In genomic region chr5:144758422-144758821, GRCm38 (mm10) we compare ENCODE assay signal across 9 mouse cellular contexts. TPM values are rescaled to one million over a fixed set of nuclear protein-coding genes. Genes with fewer than 3 reads are reported as not detected.
DNase-seq lines count a peak whose midpoint lies in the region; ATAC-seq and TF ChIP-seq lines count a peak whose summit lies in the region.
"Had no signal": no experiment of that assay in that cellular context is flagged by ENCODE, and none has a peak within 500 bp of the region (broad histone marks: within the 10 kb centered on the region; RNA-seq: fewer than 3 reads in every experiment).

No protein-coding gene starts in this region.

- no peak overlapping the region for H3K4me3 ChIP-seq in hindbrain, embryonic 10.5 days
- H3K4me3 ChIP-seq in midbrain, embryonic 14.5 days (replicated peaks; ENCODE audit: low read depth, low read length): 0 out of 2 replicates have a peak overlapping the region, but pooled peaks have one; percentile 7
- no peak overlapping the region for H3K4me3 ChIP-seq in liver, embryonic 12.5 days

- TF ChIP-seq POLR2A in brain, embryonic 14.5 days (IDR thresholded peaks at IDR 0.05; ENCODE audit: borderline replicate concordance, extremely low read depth, insufficient read depth, insufficient read length, poor library complexity, severe bottlenecking): no peak

- peaks cover 35% of the 10 kb centered on the region for H3K27me3 ChIP-seq in hindbrain, embryonic 10.5 days (ENCODE audit: insufficient read depth, poor library complexity, severe bottlenecking)
- no peaks in the 10 kb centered on the region for H3K27me3 ChIP-seq in midbrain, embryonic 14.5 days (ENCODE audit: control insufficient read depth, insufficient read depth, low read length)
- peaks cover 45% of the 10 kb centered on the region for H3K27me3 ChIP-seq in liver, embryonic 12.5 days (replicated peaks)

- peak overlapping the region; percentile 58 for H3K4me2 ChIP-seq in midbrain, embryonic 14.5 days (ENCODE audit: low read length)
- H3K4me2 ChIP-seq in liver, embryonic 12.5 days: no peak overlapping the region

- H3K36me3 ChIP-seq in hindbrain, embryonic 10.5 days: no peaks in the 10 kb centered on the region
- peaks cover 11% of the 10 kb centered on the region; the same call in 1 of the 2 replicates for H3K36me3 ChIP-seq in midbrain, embryonic 14.5 days (ENCODE audit: control insufficient read depth, insufficient read depth, low read length)
- no peaks in the 10 kb centered on the region for H3K36me3 ChIP-seq in liver, embryonic 12.5 days

- H3K9me3 ChIP-seq in hindbrain, embryonic 10.5 days: no peaks in the 10 kb centered on the region
- no peaks in the 10 kb centered on the region for H3K9me3 ChIP-seq in midbrain, embryonic 14.5 days (ENCODE audit: control insufficient read depth, low read length)
- no peaks in the 10 kb centered on the region for H3K9me3 ChIP-seq in liver, embryonic 12.5 days (replicated peaks)

- TF ChIP-seq CTCF in brain, embryonic 14.5 days (IDR thresholded peaks at IDR 0.05; ENCODE audit: borderline replicate concordance, extremely low read depth, insufficient read depth, insufficient read length): no peak

- intact Hi-C loops in gastrocnemius, postnatal 36 days (cut with DNase I): no loop called here

- H3K9ac ChIP-seq in midbrain, embryonic 14.5 days (replicated peaks; ENCODE audit: low read length): no peak overlapping the region
- no peak overlapping the region for H3K9ac ChIP-seq in liver, embryonic 12.5 days

- peak overlapping the region; percentile 36; the same call in 1 of the 2 replicates for H3K27ac ChIP-seq in hindbrain, embryonic 10.5 days
- H3K27ac ChIP-seq in midbrain, embryonic 14.5 days (replicated peaks; ENCODE audit: low read depth, low read length): peak overlapping the region; percentile 55
- no peak overlapping the region for H3K27ac ChIP-seq in liver, embryonic 12.5 days

- peak; percentile 73 for DNase-seq in ES-CJ7 (ENCODE audit: low read depth, low spot score)
- DNase-seq in brain, embryonic 14.5 days (ENCODE audit: low read depth): peak; percentile 93
- DNase-seq in hindbrain, embryonic 10.5 days (ENCODE audit: low spot score): peak; percentile 31
- DNase-seq in midbrain, embryonic 14.5 days: peak; percentile 85
- no peak for DNase-seq in cerebellum, postnatal 25 days
- DNase-seq in gastrocnemius, postnatal 36 days: no peak

- WGBS in hindbrain, embryonic 10.5 days: 10% methylated on average over 8 of the region's 8 CpGs
- 5% methylated on average over 8 of the region's 8 CpGs for WGBS in midbrain, embryonic 14.5 days
- 16% methylated on average over 8 of the region's 8 CpGs for WGBS in liver, embryonic 12.5 days (ENCODE audit: insufficient replicate concordance)

- peaks cover 29% of the 10 kb centered on the region for H3K4me1 ChIP-seq in hindbrain, embryonic 10.5 days (replicated peaks)
- H3K4me1 ChIP-seq in midbrain, embryonic 14.5 days (ENCODE audit: control insufficient read depth, insufficient read depth, low read length): peaks cover 23% of the 10 kb centered on the region
- peaks cover 10% of the 10 kb centered on the region; the same call in 1 of the 2 replicates for H3K4me1 ChIP-seq in liver, embryonic 12.5 days

- ATAC-seq in midbrain, embryonic 14.5 days (ENCODE audit: low FRiP score, low TSS enrichment): peak; percentile 39; the same call in 1 of the 2 replicates
- ATAC-seq in liver, embryonic 12.5 days: no peak
- no peak for ATAC-seq in inflammation-experienced regulatory T-cells, adult 6 months

RNA-seq across cellular contexts. Expression of gene Tmem130, which starts 3.2 kb away (rescaled TPM):
- polyA plus RNA-seq in brain, embryonic 14.5 days (2012; rRNA removed): 229 and 307 TPM in 2 replicates
- 1.6 and 13.8 TPM in 2 replicates for polyA plus RNA-seq in hindbrain, embryonic 10.5 days (2016; fragmentation: Nextera tagmentation; extraction: Ambion mirVana)
- polyA plus RNA-seq in midbrain, embryonic 14.5 days (2014; fragmentation: Nextera tagmentation; extraction: Ambion mirVana): 263 and 270 TPM in 2 replicates
- 0.31 and 0.33 TPM in 2 replicates for polyA plus RNA-seq in liver, embryonic 12.5 days (2016; fragmentation: Nextera tagmentation; extraction: Ambion mirVana)
- not detected for total RNA-seq in gastrocnemius, postnatal 36 days (2021)
- not detected for polyA plus RNA-seq in inflammation-experienced regulatory T-cells, adult 6 months (2017; shearing (Covaris generic))
- total RNA-seq: liver, adult 2 months had no signal

RNA-seq across cellular contexts. Expression of gene Trrap, which starts 9.1 kb away (rescaled TPM):
- polyA plus RNA-seq in brain, embryonic 14.5 days (2012; rRNA removed): 160 and 198 TPM in 2 replicates
- polyA plus RNA-seq in hindbrain, embryonic 10.5 days (2016; fragmentation: Nextera tagmentation; extraction: Ambion mirVana): 80.3 and 80.7 TPM in 2 replicates
- 81.7 and 109 TPM in 2 replicates for polyA plus RNA-seq in midbrain, embryonic 14.5 days (2014; fragmentation: Nextera tagmentation; extraction: Ambion mirVana)
- 29.4 and 29.5 TPM in 2 replicates for polyA plus RNA-seq in liver, embryonic 12.5 days (2016; fragmentation: Nextera tagmentation; extraction: Ambion mirVana)
- 10 to 100 TPM; 24.4 to 27.2 TPM for total RNA-seq in gastrocnemius, postnatal 36 days (2021)
- 10 to 100 TPM; 49.5 to 91.7 (median 64.1) TPM for polyA plus RNA-seq in inflammation-experienced regulatory T-cells, adult 6 months (2017; shearing (Covaris generic))

Comparison
In these comparisons a context has a peak if more than half of its experiments do, and no peak if none do; other contexts are left out.
1. DNase-seq: peak in ES-CJ7 (single experiment), brain, embryonic 14.5 days (single experiment), hindbrain, embryonic 10.5 days (single experiment) and midbrain, embryonic 14.5 days (single experiment); none in cerebellum, postnatal 25 days (0 of 2) and gastrocnemius, postnatal 36 days (0 of 2).
2. RNA of gene Tmem130, which starts 3.2 kb away (polyA plus RNA-seq): 229 to 307 TPM in brain, embryonic 14.5 days and 263 to 270 TPM in midbrain, embryonic 14.5 days; 1.6 to 13.8 TPM in hindbrain, embryonic 10.5 days, 0.31 to 0.33 TPM in liver, embryonic 12.5 days and not detected in inflammation-experienced regulatory T-cells, adult 6 months; every median in the first group is over 10 times any median in the second.